Mouse (Mus musculus): ENCODE measurements around the gene Ccdc93.

Ccdc93 gene

GRCm38 (mm10) chr1:121447216-121447615 lies 16.4 kb downstream of the Ccdc93 start:
- no peak for DNase-seq (ENCODE audit: low spot score in 2 of 2)

DNA sequence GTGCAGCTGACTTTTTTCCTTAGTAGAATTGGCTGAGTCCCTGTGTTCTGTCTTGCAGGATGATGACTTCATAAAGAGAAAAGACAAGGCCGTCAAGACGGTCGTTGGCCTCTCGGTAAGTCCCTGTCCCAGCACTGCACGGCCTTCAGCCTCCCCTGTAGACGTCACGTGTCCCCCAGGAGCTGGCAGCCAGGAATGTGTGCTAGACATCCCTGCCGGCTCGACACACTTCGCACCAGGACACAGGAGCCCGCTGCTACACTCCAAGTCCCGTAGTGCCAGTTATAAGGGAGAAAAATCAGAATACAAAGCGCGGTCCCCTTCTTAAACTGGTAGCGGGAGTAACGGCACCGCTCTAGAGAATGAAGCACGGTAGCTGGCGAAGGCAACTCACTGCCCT lies 17.3 kb downstream of the Ccdc93 start:
- no peak for DNase-seq (ENCODE audit: low spot score in 2 of 2)

DNA sequence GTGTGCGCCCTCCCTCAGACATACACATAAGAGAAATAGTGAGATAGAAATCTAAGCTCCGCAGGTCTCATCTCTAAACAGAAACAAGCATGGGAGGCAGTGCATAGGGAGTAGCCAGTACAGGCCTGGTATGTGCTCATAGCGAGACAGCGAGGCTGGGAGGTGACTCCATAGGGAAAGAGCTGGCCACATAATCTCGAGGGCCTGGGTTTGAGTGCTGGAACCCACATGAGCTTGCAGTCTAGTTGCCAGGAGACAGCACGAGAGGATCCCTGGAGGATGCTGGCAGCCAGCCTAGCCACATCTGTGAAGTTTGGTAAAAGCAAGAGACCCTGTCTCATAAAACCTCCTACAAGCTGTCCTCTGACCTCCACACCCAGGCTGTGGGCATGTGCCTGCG lies 20.2 kb downstream of the Ccdc93 start:
- DNase-seq (ENCODE audit: low spot score in 2 of 2) = no peak

- no peak for DNase-seq (ENCODE audit: low spot score in 2 of 2)
Observed at GRCm38 (mm10) chr1:121452498-121452897, 21.6 kb downstream of the Ccdc93 start.

DNA sequence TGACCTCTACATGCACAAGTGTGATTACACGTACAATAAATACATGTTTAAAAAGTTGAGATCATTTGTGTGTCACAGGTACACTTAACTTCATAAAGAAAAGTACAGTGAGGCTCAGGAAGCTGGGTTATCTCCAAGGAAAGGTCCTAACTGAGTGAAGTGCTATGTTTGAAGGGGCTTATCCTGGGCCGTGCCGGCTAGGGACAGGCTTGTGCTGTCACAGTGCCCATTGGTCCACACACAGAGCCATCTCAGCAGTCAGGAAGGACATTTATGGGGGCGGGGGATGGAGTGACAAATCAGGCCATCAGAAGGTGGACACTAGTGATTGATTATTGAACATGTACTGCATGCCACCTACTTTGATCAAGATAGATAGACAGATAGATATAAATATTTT lies 22.2 kb downstream of the Ccdc93 start:
- DNase-seq (ENCODE audit: low spot score in 2 of 2) = no peak

DNA sequence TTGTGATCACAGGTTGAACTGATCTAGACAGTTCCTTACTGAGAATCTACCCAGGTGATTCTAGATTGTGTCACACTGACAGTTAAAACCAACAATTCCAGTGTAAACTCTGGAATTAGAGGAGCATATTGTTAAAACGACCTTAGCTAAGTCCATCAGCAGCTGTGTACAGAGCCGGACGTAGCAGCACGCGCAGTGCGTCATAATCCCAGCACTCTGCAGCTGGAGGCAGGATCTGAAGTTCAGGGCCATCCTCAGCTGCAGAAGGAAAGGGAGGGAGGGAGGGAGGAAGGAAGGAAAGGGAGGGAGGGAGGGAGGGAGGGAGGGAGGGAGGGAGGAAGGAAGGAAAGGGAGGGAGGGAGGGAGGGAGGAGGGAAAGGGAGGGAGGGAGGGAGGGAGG lies 24.1 kb downstream of the Ccdc93 start:
- no peak for DNase-seq (ENCODE audit: low spot score in 2 of 2)

DNA sequence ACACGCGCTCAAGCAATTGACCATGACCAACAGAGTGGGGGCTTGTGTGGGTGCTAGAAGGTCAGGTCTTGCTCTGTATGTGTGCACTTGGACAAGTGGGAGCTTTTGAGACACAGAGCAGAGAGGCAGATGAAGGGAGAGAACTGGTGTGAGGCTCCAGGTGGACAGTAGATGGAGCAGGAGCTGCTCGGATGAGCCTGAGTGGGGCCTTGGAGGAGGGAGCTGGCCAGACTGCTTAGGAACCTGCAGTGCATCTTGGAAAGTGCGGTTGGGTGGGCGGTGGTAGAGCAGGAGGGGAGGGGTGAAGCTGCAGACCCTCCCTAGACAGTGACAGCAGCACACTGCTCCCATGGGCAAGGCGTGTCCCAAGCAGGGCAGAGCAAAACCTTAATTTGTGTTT lies 29.2 kb downstream of the Ccdc93 start:
- DNase-seq (ENCODE audit: low spot score in 2 of 2) = no peak

DNA sequence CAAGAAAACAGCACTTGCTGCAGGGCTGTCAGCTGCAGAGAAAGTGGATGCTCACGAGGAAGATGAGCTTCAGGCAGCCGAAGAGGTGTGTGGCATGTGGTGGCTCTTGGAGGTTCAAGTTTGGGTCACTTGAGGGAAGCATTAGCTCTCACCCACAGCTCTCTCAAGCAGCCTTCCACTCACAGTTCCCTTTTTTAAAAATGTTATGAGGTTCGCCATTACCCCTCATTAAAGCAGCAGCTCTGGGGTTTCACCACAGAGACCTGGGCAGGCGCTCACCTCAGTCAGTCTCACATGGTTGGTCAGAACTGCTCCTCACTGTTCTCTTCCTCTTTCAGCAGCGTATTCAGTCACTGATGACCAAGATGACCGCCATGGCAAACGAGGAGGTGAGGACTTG lies 31.0 kb downstream of the Ccdc93 start:
- DNase-seq (ENCODE audit: low spot score in 2 of 2) = peak in 1 of 2 experiments; percentile 21

GRCm38 (mm10) chr1:121462643-121463042 lies 31.8 kb downstream of the Ccdc93 start:
- no peak for DNase-seq (ENCODE audit: low spot score in 2 of 2)

GRCm38 (mm10) chr1:121463806-121464205 lies 33.0 kb downstream of the Ccdc93 start:
- DNase-seq (ENCODE audit: low spot score in 2 of 2) = no peak

DNA sequence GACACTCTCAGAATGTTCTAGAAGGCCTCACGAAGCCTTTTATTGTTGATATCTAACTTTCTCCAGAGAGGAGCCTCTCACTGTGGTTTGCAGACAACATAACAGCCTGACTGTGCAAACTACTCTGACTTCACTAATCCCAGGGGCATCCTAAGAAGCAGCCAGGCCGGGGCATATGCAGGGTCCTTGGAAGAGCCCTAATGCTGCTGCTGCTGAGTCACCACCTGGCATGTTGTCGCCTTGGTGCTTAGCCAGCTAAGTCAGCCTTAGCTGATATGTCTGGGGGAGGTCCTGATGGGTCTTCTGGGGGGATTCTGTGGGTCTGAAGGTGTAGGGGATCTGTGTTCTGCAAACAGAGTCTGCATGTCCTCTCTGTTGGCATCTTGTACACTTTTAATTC lies 35.4 kb downstream of the Ccdc93 start:
- DNase-seq (ENCODE audit: low spot score in 2 of 2) = no peak

DNA sequence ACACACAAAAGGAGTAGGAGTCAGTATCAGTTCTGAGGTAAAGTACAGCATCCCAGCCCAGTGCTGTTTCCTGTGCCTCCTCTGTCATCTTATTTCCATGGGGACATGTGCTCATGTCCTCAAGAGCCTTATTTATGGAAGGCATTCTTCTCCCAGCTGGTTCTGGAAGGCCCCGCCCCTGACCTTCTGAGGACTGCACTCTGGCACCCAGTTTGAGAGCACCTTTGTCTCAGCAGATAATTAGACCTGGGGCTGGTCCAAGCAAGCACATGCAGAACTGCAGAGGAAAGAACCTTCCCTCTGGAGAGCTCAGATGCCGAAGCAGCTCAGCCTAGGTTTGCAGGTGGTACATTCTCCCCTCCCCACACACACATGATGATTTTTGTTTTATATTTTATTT lies 37.4 kb downstream of the Ccdc93 start:
- DNase-seq (ENCODE audit: low spot score in 2 of 2) = no peak

DNA sequence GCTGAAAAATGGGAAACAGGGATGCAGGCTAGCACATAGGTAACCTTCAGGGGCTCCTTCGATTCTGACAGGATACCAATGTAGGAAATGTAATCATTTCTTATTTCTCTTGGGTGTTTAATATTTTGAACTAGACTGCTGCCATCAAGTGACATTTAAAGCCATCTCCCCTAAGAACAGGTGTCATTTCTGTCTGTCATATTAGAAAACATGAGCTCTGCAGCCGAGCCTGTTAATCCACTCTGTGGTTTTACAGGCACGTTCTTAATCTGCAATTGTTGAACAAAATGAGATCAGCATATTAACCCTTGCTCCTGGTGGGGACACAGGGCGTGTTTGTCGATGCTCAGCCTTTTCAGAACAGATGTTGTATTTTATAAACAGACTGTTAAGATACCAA lies 40.7 kb downstream of the Ccdc93 start:
- DNase-seq (ENCODE audit: low spot score in 2 of 2) = no peak

GRCm38 (mm10) chr1:121477716-121478115 lies 46.9 kb downstream of the Ccdc93 start:
- DNase-seq (ENCODE audit: low spot score in 2 of 2) = no peak

- no peak for DNase-seq (ENCODE audit: low spot score in 2 of 2)
Observed at GRCm38 (mm10) chr1:121478284-121478980, 47.6 kb downstream of the Ccdc93 start.

- no peak for DNase-seq (ENCODE audit: low spot score in 2 of 2)
Observed at GRCm38 (mm10) chr1:121479403-121479802, 48.6 kb downstream of the Ccdc93 start.

- DNase-seq (ENCODE audit: low spot score in 2 of 2) = no peak
Observed at GRCm38 (mm10) chr1:121483091-121483490, 52.2 kb downstream of the Ccdc93 start.

- no peak for DNase-seq (ENCODE audit: low spot score in 2 of 2)
Observed at GRCm38 (mm10) chr1:121486803-121487202, 56.0 kb downstream of the Ccdc93 start.

- peak in 1 of 2 experiments; percentile 24 for DNase-seq (ENCODE audit: low spot score in 2 of 2)
Observed at GRCm38 (mm10) chr1:121490241-121490640, 59.4 kb downstream of the Ccdc93 start.

DNA sequence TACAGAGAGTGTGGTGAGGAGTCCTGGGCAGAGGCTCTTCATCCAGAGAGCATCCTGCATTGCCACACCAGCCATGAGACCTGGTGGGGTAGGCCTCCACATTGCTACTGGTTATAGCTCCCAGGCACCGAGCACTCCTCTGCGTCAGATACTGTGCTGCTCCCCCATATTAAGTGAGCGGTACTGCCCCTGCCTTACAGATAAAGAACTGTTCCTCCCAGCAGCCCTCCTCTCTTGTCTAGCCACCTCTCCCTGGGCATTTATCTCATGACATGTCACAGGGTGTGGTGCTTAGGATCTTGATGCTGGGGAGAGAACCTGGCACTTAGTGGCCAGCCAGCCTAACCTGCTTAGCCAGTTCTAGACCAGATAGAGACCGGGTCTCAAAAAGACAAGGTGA lies 66.2 kb downstream of the Ccdc93 start:
- no peak for DNase-seq (ENCODE audit: low spot score in 2 of 2)

DNA sequence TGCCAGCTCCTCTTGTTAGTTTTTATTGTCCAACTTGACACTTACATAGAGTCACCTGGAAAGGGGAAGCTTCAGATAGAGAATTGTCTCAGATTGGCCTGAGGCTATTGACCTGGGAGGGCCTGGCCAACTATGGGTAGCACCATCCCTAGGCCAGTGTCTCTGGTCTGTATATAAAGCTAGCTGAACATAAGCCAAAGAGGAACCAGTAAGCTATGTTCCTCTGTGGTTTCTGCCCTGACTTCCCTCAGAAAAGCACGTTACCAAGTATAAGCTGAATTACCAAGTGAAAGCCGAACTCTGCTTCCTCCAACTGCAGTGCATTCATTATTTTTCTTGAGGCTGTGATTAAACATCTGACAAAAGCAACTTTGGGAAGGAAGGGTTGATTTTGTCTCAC lies 77.9 kb downstream of the Ccdc93 start:
- DNase-seq (ENCODE audit: low spot score in 2 of 2) = no peak

- no peak for DNase-seq (ENCODE audit: low spot score in 2 of 2)
Observed at GRCm38 (mm10) chr1:121510420-121511140, 79.7 kb downstream of the Ccdc93 start.

- no peak for DNase-seq (ENCODE audit: low spot score in 2 of 2)
Observed at GRCm38 (mm10) chr1:121511186-121511585, 80.3 kb downstream of the Ccdc93 start.

All from spleen, postnatal 10 days (tissue).